Mouse (Mus musculus) cortical plate, adult 2 months (tissue): ENCODE measurements around the gene Ece1.

Experiments
- CTCF ChIP-seq: fragments of 200-500 bp; IDR thresholded peaks from 2 replicates; pipeline ENCODE4 v1.5.1; 2011; ENCODE audit warnings: mild to moderate bottlenecking, control low read depth, low read length; ENCODE audit not compliant: insufficient read depth; ENCODE audit errors: extremely low read depth
- POLR2A ChIP-seq: fragments of 200-500 bp; IDR thresholded peaks from 2 replicates; pipeline ENCODE4 v1.6.1; 2011; ENCODE audit warnings: mild to moderate bottlenecking, low read length, control low read depth; ENCODE audit not compliant: insufficient read depth; ENCODE audit errors: extremely low read depth

GRCm38 (mm10) chr4:137850161-137850560, 11.9 kb upstream of the Ece1 start:
- no peak for TF ChIP-seq POLR2A
- no peak for TF ChIP-seq CTCF
